Mouse (Mus musculus) 416B (cell line): ENCODE results near the gene Mindy4.
"Not testable (repeated sequence)": the region's sequence is repeated elsewhere in the genome, so short reads cannot be mapped to it uniquely, and the experiment has no call there.

Experiments used
- DNase-seq: peaks from one replicate; pipeline ENCODE4 v3.0.0; 2011; ENCODE audit warnings: low read depth

Mindy4 gene

DNA sequence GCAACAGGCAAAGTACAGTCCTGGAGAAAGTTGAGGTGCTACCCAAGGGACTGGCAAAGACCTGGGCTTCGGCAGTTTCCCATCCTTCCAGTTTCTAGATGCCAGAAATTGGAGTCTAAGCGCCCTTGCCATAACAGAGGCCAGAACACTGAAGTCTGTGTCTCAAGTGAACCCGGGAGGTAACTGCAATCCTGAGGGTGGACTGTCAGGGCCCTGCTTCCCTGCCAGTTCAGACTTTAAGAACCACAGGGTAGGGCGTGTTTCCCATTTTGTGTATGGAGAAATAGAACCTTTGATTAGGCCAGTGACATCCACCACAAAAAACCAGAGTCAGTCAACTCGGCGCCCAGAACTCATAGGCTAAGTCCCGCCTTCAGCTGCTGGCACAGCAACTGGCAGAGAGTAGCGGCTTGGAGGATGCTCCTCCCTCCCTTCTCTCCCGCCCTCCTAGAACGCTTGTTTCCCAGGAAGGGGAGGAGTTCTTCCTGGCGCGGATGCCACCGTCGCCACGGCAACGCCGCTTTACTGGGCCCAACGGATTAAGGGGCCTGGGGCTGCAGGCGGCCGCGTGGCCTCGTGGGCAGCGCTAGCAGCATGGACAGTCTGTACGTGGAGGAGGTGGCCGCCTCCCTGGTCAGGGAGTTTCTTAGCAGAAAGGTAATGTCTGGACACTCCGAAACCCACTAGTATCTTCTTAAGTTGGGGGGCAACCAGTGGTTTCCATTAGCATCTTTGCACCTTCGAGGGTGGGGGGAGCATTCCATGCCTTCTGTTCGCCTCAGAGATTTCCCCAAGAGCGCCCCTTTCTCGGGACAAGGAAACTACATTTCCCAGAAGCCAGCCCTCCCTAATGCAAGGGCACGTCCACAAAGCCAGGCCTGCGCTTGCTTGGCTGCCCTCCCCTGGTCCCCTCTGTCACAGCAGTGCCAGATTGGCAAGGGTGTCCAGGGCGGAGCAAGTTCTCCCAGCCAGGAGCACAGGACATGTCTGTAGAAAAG lies at the start of gene Mindy4:
Gene Mindy4 (plus strand): TSS at position 471 of the 998 bp plus-strand sequence.
- DNase-seq = no peak

DNA sequence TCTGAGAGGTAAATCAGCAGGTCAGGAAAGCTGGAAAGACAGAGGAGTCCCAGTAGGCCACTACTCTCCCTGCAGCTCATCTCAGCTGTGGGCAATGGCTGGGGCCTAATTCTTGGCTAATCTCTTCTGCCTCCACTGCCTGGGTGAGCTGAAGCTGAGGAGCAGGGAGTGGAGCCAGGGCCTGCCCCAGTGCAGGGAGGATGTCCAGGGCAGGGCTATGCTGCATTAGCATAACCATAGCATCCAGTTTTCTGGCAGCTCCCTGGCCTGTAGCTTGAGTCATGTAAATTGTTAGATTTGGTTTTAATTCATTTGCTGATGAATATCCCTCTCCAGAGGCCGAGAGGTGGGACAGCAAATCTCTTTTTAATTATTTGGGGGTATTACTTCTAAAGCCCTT lies 43.9 kb upstream of the Mindy4 start:
- DNase-seq = no peak

DNA sequence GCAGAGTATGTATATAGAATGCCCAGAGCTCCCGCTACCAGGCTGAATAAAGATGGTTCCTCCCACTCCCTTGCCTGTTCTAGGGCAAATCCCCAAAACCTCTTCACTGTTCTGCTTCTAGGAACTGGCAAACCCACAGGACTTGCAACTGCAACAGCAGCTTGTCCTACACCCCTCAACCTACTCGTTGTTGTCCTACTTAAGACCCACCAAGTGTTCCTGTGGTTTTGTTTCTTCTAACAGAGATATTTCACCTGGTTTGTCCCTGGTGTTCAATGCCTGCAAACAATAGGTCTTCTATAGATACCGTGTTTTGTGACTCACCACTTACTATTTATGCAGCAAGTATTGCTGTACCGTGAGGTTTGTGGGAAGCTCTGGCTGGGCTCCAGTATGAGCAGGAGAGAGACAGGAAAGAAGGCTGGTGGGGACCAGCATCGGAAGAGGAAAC lies 41.8 kb upstream of the Mindy4 start:
- DNase-seq = peak; percentile 19

DNA sequence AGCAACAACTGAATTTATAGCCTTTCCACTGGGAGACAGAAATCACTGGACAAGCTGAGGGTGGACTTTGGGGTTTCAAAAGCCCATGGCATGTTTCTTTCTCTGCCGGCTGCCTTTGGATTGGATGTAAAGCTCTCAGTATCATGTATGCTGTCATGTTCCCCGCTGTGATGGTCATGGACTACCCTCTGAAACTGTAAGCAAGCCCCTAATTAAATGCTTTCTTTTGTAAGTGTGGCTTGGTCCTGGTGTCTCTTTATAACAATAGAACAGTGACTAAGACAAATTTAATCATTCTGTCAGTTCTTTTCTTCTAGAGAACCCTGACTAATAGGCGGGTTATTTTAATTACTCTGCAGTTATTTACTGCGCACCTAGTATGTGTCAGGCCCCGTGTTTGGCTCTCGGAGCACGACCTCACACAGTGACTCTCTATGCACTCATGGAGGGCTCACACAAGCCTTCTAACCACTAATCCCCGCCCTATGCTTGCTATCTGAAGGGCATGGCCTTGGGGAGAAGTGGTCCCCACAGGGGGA lies 40.1 kb upstream of the Mindy4 start:
- DNase-seq = no peak

DNA sequence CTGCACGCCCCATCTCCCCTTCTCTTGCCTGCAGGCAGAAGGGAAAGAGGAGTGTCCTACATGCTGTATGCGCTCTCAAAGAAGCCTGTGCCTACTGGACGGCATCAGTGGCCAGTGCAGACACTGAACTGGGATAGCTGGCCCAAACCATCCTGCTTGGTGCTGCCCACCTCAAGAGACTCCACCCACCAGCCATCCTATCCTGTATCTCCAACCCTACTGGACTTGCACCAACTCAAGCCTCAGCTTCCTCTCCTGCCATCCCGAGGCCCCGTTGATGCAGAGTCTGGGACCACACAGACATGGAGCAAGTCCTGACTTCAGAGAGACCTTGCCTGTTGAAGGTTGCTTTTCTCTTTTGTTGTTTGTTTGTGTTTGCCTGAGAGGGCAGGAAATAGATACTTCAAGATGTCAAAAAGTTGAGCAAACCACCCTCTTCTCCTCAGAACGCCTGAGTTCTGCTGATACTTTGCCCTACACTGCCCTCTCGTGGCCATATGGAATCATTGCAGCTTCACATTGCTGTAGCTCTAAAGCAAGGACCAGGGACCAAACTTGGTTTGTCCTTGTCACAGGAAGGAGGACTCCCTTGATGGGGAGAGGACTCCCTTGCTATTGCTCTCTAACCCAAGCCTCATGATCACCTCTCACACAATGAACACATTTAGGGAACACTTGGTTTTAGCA lies 36.3 kb upstream of the Mindy4 start:
- peak; percentile 70 for DNase-seq

DNA sequence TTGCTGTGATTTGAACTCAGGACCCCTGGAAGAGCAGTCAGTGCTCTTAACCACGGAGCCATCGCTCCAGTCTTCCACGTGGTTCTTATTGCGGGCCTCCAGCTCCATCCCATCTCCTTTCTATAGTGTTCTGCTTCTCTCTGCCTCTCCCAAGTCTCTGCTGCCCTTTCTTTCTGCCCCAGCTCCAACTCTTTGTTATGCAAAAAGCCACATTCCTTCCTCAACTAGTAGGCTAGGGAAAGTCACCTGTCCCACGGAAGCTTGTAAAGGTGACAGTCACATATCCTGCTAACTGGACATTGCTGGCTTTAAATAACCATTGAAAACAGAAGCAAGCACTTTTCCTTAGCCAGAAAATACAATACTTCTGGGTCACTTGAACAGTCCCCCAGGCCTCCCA lies 33.4 kb upstream of the Mindy4 start:
- DNase-seq = no peak

DNA sequence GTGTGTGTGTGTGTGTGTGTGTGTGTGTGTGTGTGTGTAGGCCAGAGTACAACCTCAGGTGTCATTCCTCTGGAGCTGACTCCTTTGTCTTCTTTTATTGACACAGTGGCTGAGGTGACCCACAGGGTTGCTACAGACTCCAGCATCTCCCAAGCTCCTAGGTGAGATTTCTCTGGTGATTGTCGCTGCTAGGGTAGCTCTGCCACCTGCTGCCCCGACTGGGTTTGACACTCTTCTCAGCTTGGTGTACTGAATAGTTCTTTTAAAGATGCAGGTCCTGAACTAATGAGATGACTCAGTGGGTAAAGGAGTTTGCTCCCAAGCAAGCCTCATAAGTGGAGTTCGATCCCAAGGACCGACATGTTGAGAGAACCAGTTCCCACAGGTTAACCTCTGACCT lies 31.5 kb upstream of the Mindy4 start:
- DNase-seq = peak; percentile 4

DNA sequence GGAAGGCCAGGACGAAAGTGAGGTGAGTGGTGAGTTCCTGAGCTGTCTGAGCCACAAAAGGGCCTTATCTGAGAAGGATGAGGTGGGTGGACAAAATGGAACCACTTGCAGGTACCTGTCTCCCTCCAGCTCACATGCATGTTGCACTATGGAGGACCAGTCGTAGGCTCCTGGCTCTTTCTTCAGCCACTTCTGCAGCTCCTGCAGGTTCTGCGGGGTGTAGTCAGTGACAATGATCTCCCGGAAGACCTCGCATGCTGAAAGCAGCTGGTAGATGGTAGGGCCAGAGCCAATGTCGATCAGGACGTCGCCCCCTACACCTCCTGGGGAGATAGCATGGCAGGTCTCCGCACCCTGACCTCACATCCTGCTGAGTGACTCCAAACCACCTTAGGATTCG lies 30.0 kb upstream of the Mindy4 start:
- no peak for DNase-seq

DNA sequence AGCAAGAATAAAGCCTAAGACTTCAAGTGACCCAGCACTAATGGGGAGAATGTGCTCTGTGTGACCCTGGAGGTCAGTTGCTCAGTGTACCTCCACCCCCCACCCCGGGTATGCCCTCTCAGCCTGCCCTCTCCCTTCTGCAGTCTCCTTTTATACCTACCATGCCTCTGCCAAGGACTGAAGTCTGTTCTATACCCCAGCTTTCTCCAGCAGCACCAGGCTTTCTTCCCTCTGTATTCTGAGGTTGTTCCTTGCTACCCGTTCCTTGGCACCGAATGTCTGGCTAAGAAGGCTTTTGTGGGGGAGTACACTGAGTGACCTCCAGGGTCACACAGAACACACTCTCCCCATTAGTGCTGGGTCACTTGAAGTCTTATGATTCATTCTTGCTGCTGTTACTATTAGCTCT lies 29.2 kb upstream of the Mindy4 start:
- DNase-seq = no peak

DNA sequence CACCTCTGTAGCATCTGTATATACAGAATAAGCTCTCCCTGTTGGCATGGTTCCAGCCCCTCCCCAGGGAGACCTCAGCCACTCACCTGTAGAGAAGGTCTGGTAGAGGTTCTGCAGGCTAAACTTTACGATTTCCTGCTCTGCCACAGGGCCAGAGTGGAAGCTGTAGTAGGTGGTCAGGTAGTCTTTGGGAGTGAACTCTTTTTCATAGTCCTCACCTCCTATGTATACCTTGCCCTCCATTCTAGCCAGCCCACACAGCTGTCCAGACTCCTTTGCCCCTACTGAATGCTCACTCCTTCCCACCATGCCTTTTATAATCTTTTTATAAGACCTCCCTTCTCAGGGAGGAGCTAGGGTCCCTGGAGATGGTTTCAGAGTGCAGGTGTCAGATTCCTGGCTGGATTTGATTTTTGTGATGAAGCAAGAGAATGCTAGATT lies 28.4 kb upstream of the Mindy4 start, which contains the start of gene Inmt:
Gene Inmt (minus strand): TSS at position 303 of the 441 bp plus-strand sequence.
- DNase-seq = no peak

DNA sequence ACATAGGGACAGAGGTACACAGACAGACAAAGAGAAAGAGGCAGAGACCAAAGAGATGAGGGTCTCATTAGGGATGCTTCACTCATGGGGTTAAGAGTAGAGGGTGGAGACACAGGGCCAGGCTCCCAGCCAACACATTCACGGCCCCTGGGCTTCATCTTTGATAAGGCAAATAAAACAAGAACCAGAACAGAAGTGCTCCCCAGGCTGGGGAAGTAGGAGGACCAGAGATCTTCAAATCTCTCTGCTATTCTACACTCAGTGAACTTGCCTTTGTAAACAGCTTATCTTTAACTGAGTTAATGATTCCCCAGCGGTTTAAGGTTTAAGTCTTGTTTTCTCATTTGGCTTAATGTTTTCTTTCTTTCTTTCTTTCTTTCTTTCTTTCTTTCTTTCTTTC lies 27.7 kb upstream of the Mindy4 start:
- no peak for DNase-seq

DNA sequence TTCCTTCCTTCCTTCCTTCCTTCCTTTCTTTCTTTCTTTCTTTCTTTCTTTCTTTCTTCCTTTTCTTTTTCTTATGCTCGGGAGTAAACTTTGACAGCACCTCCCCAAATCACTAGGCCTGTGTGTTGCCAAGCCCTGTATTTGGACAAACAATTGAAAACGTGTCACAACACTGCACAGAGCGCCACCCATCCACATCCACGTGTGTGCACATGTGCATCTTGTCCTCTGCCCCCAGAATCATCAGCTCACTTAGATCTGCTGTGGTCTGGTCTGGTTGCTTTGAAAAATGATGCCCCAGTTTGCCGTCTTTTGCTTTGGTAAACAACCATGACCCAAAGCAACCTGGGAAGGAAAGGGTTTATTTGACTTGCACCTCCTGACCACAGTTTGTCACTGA lies 27.3 kb upstream of the Mindy4 start:
- no peak for DNase-seq

DNA sequence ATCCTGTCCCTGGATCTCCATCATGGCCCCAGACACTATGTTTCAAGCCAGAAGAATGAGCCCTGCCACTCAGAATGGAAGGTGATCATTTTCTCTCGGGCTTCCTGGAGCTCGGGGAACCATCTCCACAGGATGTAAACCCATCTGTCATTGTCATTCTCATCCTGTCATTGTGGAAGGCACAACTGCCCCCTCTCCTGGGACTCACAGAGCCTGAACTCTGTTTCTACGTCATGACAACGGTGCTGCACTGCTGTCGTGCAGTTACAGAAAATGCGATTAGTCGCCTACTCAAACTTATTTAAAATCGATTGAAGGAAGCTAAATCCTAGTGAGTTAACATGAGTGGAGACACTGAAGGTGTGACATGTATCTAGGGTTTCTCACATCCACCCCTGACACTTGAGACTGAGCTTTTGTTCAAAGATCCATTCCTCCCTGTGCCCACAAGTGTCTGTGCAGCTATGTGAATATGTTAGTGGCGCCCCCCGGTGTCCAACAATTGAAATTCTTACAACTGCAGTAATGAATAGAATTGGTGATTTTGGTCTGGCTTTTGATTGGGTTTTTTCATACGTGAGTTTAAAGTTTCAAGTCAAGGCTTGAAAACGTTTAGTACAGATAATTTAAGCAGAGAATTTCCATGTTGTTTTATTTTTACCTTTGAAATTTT lies 26.0 kb upstream of the Mindy4 start:
- DNase-seq = peak; percentile 44

DNA sequence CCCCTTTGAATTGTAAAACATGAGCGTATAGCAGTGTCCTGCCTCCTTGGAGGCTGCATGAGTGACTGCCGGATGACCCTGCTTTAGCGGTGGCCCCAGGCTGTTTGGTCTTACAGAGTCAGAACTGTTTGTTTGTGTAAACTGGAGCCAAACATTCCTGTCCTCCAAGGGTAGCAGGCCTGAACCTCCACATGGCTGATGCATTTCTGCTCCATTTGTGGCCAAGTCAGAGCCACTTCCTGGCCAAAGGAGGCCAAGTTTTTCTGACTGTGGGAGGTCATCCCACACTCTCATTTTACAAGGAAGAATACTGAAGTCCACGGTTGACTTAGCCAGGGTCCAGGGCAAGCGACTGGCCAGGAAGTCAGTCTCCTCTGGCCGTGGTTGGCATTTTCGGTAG lies 23.6 kb upstream of the Mindy4 start:
- DNase-seq = no peak

DNA sequence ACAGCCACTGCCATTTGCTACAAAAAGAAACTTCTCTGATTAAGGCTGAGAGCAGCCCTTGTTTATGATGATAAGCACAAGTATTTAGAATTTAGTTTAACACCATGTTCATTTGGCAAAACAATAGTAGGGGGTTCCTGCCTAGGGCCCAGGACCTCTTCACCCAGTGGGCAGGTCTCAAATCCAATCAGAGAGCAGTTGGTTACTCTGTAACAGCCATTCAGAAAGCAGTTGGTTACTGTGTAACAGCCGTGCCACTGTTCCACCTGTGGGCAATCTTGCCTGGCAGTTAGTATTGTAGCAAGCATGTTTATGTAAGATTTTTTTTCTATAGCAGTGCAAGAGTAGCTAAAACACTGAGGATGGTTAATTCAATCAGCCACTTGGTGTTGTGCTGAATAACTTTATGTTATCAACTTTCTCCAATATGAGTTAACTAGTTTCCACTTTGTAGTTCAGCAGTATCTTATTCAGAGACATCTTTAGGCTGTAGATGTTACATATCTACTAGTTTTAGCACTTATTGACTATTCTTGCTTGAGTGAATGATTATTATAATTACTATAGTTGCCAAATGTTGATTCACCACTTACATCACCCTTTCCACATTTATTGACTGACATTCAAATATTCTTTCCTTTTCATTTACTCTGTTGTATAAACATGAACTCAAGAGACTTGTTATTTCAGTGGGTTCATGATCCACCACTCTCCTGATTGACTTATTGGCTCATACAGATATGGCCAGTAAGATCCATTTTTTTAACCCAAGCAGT lies 20.3 kb upstream of the Mindy4 start:
- DNase-seq = no peak

DNA sequence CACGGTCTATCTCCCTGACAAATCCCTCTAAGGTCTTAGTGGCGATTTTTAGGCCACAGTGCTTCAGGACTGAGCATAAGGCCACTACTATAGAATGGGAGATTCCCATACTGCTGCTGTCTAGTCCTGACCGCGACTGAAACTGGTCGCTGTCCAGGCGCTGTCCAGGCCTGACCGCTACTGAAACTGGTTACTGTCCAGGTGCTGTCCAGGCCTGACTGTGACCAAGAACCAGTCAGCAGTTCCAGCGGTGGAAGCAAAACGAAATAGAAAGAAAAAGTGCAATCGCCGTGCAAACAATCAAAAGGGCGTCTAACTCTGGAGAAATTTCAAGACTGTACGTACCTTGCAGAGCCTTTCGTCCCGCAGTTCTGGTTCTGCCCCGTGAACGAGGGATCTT lies 15.4 kb upstream of the Mindy4 start:
- DNase-seq = not testable (repeated sequence)

DNA sequence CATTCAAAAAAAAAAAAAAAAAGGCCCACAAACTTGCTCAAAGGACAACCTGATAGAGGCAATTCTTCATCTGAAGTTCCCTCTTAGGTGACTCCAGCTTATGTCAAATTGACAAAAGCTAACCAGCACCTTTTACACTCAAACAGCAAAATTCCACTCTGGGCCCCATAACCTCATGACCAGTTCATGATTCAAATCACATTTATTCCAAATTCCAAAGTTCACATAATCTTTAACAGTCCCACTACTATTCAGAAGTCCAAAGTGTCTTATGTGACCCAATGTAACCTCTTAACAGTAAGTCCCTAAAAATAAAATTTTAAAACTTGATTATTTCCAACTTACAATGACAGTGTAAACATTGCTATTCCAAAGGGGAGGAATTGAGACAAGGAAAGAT lies 13.8 kb upstream of the Mindy4 start:
- no peak for DNase-seq

DNA sequence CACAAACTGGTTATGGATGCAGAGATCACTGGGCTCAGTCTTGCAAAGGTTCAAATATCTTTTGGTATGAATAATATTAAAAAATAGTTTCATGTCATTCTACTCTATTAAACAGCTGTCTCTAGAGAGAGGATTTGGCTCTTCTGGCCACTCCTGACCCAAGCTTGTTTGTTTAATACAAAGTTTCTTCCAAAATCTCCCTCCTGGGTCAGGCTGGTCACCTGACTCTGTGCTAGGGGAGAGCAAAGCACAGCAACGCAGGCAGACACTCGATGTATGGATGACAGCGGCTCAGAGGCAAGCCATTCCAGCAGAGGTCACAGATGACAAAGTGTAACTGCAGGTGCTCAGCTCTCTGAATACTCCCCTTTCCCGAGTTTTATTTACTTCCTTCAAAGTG lies 11.6 kb upstream of the Mindy4 start:
- DNase-seq = no peak

DNA sequence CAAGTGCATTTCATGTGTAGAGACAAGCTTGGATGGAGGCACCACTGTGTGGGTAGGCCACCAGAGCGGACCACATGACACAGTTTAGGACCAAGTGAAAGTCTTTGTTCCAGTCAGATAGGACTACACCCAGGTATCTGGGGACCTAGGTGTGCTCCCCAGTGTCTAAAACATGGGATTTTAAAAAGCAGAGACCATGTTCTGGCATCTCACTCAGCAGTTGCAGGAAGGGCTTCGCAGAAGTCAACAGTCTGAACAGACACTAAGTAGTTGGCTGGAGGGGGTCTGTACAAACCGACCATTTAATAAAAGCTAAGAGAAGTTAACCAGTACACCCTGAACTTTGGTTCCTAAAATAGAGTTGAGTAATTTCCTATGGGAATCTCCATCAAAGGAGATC lies 10.0 kb upstream of the Mindy4 start:
- DNase-seq = no peak

DNA sequence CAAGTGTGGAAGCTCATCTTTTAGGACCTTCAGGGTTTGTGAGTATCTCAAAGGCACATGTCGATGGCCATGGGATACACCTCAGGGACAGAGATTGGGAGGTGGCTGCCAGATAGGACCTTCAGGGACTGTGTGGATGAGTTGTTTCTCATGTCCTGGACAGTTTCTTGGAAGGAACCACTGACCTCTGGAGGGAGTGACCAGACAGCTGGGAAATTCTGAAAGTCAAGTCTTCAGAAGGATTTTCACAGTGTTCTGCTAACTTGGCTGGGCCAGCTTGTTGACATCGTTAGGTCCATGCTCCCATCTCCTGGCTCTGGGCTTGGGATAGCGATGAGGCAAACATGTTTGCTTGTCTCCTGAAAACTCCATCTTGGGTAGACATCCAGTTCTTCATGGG lies 4.1 kb upstream of the Mindy4 start:
- DNase-seq = no peak

DNA sequence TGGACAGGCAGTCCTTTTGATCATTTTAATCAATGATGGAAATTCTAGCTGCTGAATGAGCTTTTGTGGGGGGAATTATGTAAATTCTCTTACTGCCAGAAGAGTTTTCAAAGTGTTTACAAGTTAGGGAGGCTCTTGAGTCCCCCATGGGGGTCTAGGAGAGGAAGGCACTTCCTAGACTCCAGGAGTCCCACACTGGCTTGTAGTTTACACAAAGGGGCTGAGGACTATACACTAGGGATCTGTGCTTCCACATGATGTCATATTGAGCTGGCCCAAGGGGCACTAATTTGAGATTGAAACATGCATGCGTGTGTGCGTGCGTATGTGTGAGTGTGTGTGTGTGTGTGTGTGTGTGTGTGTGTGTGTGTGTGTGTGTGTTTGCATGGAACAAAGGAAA lies 748 bp downstream of the Mindy4 start:
- DNase-seq = no peak
